Mouse (Mus musculus) 3134 (cell line): ENCODE data around the gene Tekt5.

ENCODE experiments used
- DNase-seq: peaks from one replicate; pipeline ENCODE4 v3.0.0-alpha.2; 2011; ENCODE audit warnings: low spot score; ENCODE audit not compliant: insufficient read length; ENCODE audit errors: extremely low read depth

Gene Tekt5

GRCm38 (mm10) chr16:10384060-10384497 lies 11.2 kb downstream of the Tekt5 start:
- no peak for DNase-seq

- DNase-seq = no peak
These were observed 15.8 kb downstream of the Tekt5 start for GRCm38 (mm10) chr16:10379531-10379930.

GRCm38 (mm10) chr16:10377286-10377685 lies 18.0 kb downstream of the Tekt5 start:
- no peak for DNase-seq

GRCm38 (mm10) chr16:10374254-10375011 lies 20.9 kb downstream of the Tekt5 start:
- no peak for DNase-seq

- no peak for DNase-seq
These were observed 22.9 kb downstream of the Tekt5 start for GRCm38 (mm10) chr16:10372372-10372771.

GRCm38 (mm10) chr16:10369996-10370395 lies 25.3 kb downstream of the Tekt5 start:
- no peak for DNase-seq

- DNase-seq = no peak
These were observed 25.8 kb downstream of the Tekt5 start for GRCm38 (mm10) chr16:10369468-10369934.

GRCm38 (mm10) chr16:10366240-10367217 lies 28.8 kb downstream of the Tekt5 start:
- DNase-seq = peak; percentile 98

GRCm38 (mm10) chr16:10365796-10366195 lies 29.5 kb downstream of the Tekt5 start:
- peak; percentile 29 for DNase-seq

- no peak for DNase-seq
These were observed 32.2 kb downstream of the Tekt5 start for GRCm38 (mm10) chr16:10363061-10363460.

- DNase-seq = no peak
These were observed 36.0 kb downstream of the Tekt5 start for GRCm38 (mm10) chr16:10359241-10359640.

- DNase-seq = no peak
These were observed 37.0 kb downstream of the Tekt5 start for GRCm38 (mm10) chr16:10358010-10358934.

- peak; percentile 59 for DNase-seq
These were observed 40.3 kb downstream of the Tekt5 start for GRCm38 (mm10) chr16:10355004-10355403.

GRCm38 (mm10) chr16:10351050-10351636 lies 44.1 kb downstream of the Tekt5 start:
- DNase-seq = no peak

- DNase-seq = no peak
These were observed 45.4 kb downstream of the Tekt5 start for GRCm38 (mm10) chr16:10349876-10350275.

GRCm38 (mm10) chr16:10349436-10349835 lies 45.9 kb downstream of the Tekt5 start:
- DNase-seq = no peak

GRCm38 (mm10) chr16:10347551-10347950 lies 47.7 kb downstream of the Tekt5 start:
- no peak for DNase-seq

- DNase-seq = no peak
These were observed 54.2 kb downstream of the Tekt5 start for GRCm38 (mm10) chr16:10341110-10341509.

- DNase-seq = no peak
These were observed 55.4 kb downstream of the Tekt5 start for GRCm38 (mm10) chr16:10339930-10340329.

GRCm38 (mm10) chr16:10338601-10339000 lies 56.7 kb downstream of the Tekt5 start:
- no peak for DNase-seq
